Mouse (Mus musculus) embryonic facial prominence, embryonic 14.5 days (tissue): Measurements from ENCODE around the gene Alg3. TPM values are rescaled to one million over a fixed set of nuclear protein-coding genes. Genes with fewer than 3 reads are reported as not detected.

Source experiments
- ATAC-seq: fragments of 200-750 bp; cut with Nextera tagmentation; 2 replicates; pipeline ENCODE4 v1.8.0; 2017; ENCODE audit warnings: low read depth, moderate number of reproducible peaks, moderate TSS enrichment
- DNase-seq: peaks from one replicate; pipeline ENCODE4 v3.0.0-alpha.2; 2015; ENCODE audit warnings: low spot score
- H3K27ac ChIP-seq: fragments of 300-500 bp; sonication (generic); replicated peaks from 2 replicates; pipeline ENCODE4 v1.5.1; 2014; ENCODE audit warnings: low read depth, mild to moderate bottlenecking, low read length, moderate library complexity
- H3K27me3 ChIP-seq: fragments of 300-500 bp; sonication (generic); replicated peaks from 2 replicates; pipeline ENCODE4 v1.6.1; 2014; ENCODE audit warnings: low read length; ENCODE audit not compliant: control insufficient read depth, insufficient read depth
- H3K36me3 ChIP-seq: fragments of 300-500 bp; sonication (generic); 2 replicates; pipeline ENCODE4 v1.6.1; 2014; ENCODE audit warnings: low read length, mixed read lengths; ENCODE audit not compliant: control insufficient read depth, insufficient read depth
- H3K4me1 ChIP-seq: fragments of 300-500 bp; sonication (generic); 2 replicates; pipeline ENCODE4 v1.6.1; 2014; ENCODE audit warnings: antibody characterized with exemption, low read length; ENCODE audit not compliant: control insufficient read depth, insufficient read depth
- H3K4me2 ChIP-seq: fragments of 300-500 bp; sonication (generic); 2 replicates; pipeline ENCODE4 v1.6.1; 2014; ENCODE audit warnings: low read depth, mild to moderate bottlenecking, low read length, moderate library complexity, mixed read lengths
- H3K4me3 ChIP-seq: fragments of 300-500 bp; sonication (generic); 2 replicates; pipeline ENCODE4 v1.5.1; 2014; ENCODE audit warnings: low read depth, mild to moderate bottlenecking, low read length
- H3K9ac ChIP-seq: fragments of 300-500 bp; sonication (generic); 2 replicates; pipeline ENCODE4 v1.6.1; 2014; ENCODE audit warnings: low read depth, mild to moderate bottlenecking, low read length, moderate library complexity, mixed read lengths
- H3K9me3 ChIP-seq: fragments of 300-500 bp; sonication (generic); 2 replicates; pipeline ENCODE4 v1.6.1; 2016; ENCODE audit warnings: low read length; ENCODE audit not compliant: control insufficient read depth
- WGBS: fragments of 180-500 bp; shearing (Covaris S2); extraction: QIAGEN DNeasy Blood & Tissue Kit; methylation state at CpG from one replicate; pipeline ENCODE4 v1.1.7; 2014; 5-methylcytosine and 5-hydroxymethylcytosine counted together
- polyA plus RNA-seq: library from polyadenylated mRNA; unstranded; fragments of >200 nt; fragmentation: Nextera tagmentation; extraction: Ambion mirVana; gene quantifications from 2 replicates; pipeline ENCODE4 v1.2.1, GENCODE M21; 2014

Gene Alg3
- polyA plus RNA-seq, 1 experiment from 2014 or later = 40.2 TPM

DNA sequence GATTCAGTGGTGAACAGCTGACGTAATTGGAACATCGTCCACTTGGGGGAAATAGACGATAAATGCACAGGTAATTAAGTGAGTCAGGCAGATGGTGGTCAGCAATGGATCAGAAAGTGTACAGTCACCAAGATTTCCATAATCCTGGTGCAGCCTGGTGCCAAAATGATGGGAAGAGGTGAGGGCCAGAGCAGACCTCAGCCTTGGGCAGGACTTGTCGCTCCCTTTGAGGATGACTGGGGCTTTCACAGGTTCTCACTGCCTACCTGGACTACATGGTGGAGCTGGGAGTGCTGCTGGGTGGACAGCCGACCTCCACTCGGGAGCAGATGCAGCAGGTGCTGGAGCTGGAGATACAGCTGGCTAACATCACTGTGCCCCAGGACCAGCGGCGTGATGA lies 25.9 kb upstream of the Alg3 start:
- H3K4me1 ChIP-seq = no peaks in the 10 kb centered on the region
- no peak overlapping the region for H3K27ac ChIP-seq
- no peaks in the 10 kb centered on the region for H3K9me3 ChIP-seq
- DNase-seq (no peak), ATAC-seq (no peak)
- no peak overlapping the region for H3K9ac ChIP-seq
- no peak overlapping the region for H3K4me3 ChIP-seq
- no peaks in the 10 kb centered on the region for H3K27me3 ChIP-seq
- 0 out of 2 replicates have a peak, but pooled peaks cover 1% of the 10 kb centered on the region for H3K36me3 ChIP-seq
- H3K4me2 ChIP-seq = no peak overlapping the region
- WGBS = 83% methylated on average over 8 of the region's 8 CpGs

DNA sequence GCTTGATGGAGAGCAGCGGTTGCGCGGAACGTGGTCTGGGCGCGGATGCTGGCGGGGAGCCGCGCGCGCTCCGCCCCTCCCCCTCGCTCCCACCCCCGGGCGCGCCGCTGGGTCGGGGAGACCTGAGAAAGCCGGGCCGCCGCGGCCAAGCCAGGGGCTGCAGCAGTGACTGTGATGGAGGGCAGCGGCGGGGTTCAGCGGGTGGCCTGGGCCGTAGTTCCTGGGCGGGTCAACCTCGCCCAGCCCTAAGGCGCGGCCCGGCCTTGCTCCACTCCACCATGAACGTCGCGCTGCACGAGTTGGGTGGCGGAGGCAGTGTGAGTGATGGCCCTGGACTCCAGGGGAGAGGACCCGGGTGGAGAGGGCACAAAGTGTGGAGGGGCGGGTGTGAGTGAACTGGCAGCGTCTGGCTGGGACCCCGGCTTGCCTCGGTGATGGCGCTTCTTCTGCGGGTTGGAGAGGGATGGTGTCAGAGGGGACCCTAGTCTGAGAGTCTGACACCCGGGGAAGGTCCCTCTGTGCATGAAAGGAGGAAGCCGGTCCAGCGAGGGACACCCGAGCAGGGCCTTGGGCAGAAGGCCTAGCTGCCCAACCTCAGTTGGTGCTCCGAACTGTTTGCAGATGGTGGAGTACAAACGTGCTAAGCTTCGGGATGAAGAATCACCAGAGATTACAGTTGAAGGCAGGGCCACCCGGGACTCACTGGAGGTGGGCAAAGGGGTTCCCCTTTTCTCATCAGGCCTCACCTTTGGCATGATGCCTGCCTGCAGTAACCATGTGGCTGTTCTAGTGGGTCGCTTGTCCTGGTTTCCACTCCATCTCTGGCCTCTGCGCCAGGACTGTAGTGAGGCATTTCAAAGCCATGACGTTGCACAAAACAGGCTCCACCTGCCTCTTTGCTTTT lies 18.4 kb upstream of the Alg3 start, which contains the start of gene Ece2:
TSS of gene Ece2 (plus strand) at position 98 of the 904 bp plus-strand sequence.
- WGBS = 6% methylated on average over 45 of the region's 54 CpGs
- DNase-seq (peak; percentile 11), ATAC-seq (peak; percentile 71)
- Histone ChIP-seq H3K4me3 (peak within 1 kb of the TSS; percentile 57), H3K27me3 (peaks cover 3% of the 10 kb centered on the region; the same call in 1 of the 2 replicates), H3K9ac (peak within 1 kb of the TSS; percentile 78), H3K27ac (no peak within 1 kb of the TSS), H3K4me1 (peaks cover 9% of the 10 kb centered on the region; the same call in 1 of the 2 replicates), H3K36me3 (0 out of 2 replicates have a peak, but pooled peaks cover 3% of the 10 kb centered on the region), H3K4me2 (peak within 1 kb of the TSS; percentile 92), H3K9me3 (no peaks in the 10 kb centered on the region)

DNA sequence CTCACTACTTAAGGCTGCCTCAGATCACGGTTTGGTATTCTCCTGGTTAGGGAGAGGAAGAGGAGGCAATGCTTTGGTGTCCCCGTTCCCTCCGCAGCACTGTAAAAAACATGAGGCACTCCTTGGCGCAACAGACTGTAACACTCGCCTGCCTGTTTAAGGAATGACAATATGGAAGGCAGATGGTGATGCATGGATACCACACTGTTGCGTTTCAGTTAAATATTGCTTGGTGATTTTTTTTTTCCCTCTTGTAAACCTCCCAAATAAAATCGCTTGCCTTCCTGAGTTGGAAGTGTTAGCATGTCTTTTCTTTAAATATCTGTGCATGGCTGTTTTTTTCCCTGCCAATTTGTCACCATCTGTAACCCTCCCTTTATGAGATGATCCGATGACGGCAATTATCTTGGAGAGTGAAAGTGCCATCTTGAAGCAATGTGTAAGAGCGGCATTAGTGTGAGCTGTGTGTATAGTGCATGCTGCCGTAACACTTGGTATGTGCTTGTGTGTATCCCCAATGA lies 17.4 kb upstream of the Alg3 start:
- WGBS = 47% methylated on average over 11 of the region's 11 CpGs
- H3K9ac ChIP-seq = peak overlapping the region; percentile 78; the same call in 1 of the 2 replicates
- H3K36me3 ChIP-seq = 0 out of 2 replicates have a peak, but pooled peaks cover 3% of the 10 kb centered on the region
- H3K27ac ChIP-seq = no peak overlapping the region
- peaks cover 6% of the 10 kb centered on the region; the same call in 1 of the 2 replicates for H3K27me3 ChIP-seq
- no peaks in the 10 kb centered on the region for H3K9me3 ChIP-seq
- peak; percentile 14 for DNase-seq
- H3K4me3 ChIP-seq = peak overlapping the region; percentile 57; the same call in 1 of the 2 replicates
- peaks cover 9% of the 10 kb centered on the region; the same call in 1 of the 2 replicates for H3K4me1 ChIP-seq
- peak overlapping the region; percentile 92 for H3K4me2 ChIP-seq
- no peak for ATAC-seq

DNA sequence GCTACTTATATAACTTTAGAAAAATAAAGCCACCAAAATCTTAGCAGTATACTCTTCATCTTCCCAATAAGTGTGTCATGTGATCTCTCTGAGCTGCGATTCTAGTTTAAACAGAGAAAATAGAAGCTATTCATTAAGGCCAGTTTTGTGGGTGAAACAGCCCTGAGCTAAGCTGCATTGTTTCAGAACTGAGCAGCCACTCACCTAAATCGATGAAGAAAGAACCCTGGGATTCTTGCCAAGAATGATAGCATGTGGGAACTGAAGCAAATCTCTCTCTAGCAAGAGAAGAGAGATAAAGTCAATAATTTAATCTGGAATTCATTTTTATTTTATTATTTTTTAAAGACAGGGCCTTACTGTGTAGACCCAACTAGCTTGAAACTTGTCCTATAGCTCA lies 11.7 kb upstream of the Alg3 start:
- Histone ChIP-seq H3K27ac (no peak overlapping the region), H3K27me3 (peaks cover 31% of the 10 kb centered on the region), H3K36me3 (no peaks in the 10 kb centered on the region), H3K9ac (no peak overlapping the region), H3K4me1 (peaks cover 20% of the 10 kb centered on the region), H3K4me2 (0 out of 2 replicates have a peak overlapping the region, but pooled peaks have one; percentile 99), H3K9me3 (no peaks in the 10 kb centered on the region), H3K4me3 (no peak overlapping the region)
- ATAC-seq (no peak), DNase-seq (no peak)
- WGBS = 52% methylated on average over 2 of the region's 2 CpGs

DNA sequence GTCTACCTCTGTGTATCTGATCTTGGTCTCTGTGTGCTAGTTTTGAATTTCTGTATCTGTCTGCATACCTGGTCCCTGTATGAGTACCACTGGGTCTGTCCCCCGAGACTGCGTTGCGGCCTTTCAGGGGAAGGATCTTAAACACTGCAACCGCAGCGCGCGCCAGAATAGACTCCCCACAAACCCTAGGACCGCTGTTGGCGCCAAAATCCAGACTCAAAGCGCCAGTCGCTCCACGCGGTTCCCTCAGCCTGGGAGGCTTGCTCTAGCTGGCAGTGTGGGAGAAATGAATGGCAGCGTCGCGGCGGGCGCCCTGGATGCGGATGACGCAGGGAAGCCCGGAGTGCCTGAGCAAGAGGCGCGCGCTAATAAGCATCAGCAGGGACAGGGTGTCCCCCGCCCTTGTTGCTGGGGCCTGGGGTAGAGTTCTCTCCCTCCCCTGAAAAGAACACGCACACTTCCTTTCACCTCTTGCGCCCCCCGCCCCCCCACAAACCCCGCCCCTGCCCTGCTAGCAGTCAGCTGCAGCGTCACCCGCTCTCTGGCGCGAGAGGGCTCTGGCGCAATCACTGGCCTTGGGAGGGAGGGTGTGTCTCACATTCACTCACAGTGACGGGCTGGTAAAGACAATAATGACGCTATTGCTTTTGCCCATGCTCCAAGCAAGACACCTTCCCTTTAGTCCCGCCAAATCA lies 10.6 kb upstream of the Alg3 start:
- no peaks in the 10 kb centered on the region for H3K9me3 ChIP-seq
- H3K27me3 ChIP-seq = peaks cover 31% of the 10 kb centered on the region
- peak overlapping the region; percentile 75 for H3K9ac ChIP-seq
- peaks cover 20% of the 10 kb centered on the region for H3K4me1 ChIP-seq
- no peaks in the 10 kb centered on the region for H3K36me3 ChIP-seq
- peak overlapping the region; percentile 36; the same call in 1 of the 2 replicates for H3K27ac ChIP-seq
- DNase-seq (peak; percentile 78), ATAC-seq (peak; percentile 54)
- peak overlapping the region; percentile 99 for H3K4me2 ChIP-seq
- peak overlapping the region; percentile 74 for H3K4me3 ChIP-seq
- under 1% methylated on average over 32 of the region's 37 CpGs for WGBS

DNA sequence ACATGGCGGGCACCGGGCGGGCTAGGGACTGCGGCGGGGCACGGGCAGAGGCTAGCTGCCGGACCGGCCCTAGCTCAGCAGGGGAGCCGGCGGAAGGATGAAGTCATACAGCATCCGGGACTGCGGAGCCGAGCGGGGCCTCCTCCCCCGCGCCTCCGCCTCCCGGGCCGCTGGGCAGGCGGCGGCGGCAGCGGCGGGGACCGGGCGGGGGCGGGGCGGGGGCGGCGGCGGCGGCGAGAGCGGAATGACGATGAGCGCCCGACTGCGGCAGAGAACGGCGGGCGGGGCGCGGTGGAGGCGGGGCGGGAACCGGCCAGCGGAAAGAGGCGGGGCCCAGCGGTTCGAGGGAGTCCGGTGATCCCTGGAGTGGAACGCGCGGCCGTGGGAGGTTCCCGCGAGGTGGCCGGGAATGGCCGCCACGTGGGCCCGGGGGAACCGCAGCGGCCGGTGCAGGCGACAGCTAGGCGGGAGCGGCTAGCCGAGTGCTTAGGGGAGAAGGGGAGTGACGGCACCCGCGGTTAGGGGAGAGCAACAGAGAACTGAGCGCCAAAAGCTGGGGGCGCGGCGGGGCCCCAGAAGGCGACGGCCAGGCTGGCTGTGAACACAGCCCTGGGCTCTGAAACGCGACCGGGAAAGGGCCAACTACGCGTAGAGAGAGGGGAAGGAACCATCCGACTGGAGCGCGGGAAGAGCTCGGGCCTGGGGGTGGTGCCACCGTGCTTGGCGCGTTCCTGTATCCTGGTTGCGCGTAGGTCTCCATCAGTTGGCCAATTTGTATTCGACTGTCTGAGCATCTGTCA lies 9.9 kb upstream of the Alg3 start, which contains the start of gene Camk2n2:
TSS of gene Camk2n2 (minus strand) at position 97 of the 800 bp plus-strand sequence.
- DNase-seq (peak; percentile 40), ATAC-seq (peak; percentile 58)
- Histone ChIP-seq H3K4me2 (peak within 1 kb of the TSS; percentile 99), H3K36me3 (no peaks in the 10 kb centered on the region), H3K27ac (peak within 1 kb of the TSS; percentile 59; the same call in 1 of the 2 replicates), H3K4me3 (peak within 1 kb of the TSS; percentile 74), H3K4me1 (peaks cover 20% of the 10 kb centered on the region), H3K9ac (peak within 1 kb of the TSS; percentile 75), H3K27me3 (peaks cover 31% of the 10 kb centered on the region), H3K9me3 (no peaks in the 10 kb centered on the region)
- WGBS = 2% methylated on average over 36 of the region's 92 CpGs

DNA sequence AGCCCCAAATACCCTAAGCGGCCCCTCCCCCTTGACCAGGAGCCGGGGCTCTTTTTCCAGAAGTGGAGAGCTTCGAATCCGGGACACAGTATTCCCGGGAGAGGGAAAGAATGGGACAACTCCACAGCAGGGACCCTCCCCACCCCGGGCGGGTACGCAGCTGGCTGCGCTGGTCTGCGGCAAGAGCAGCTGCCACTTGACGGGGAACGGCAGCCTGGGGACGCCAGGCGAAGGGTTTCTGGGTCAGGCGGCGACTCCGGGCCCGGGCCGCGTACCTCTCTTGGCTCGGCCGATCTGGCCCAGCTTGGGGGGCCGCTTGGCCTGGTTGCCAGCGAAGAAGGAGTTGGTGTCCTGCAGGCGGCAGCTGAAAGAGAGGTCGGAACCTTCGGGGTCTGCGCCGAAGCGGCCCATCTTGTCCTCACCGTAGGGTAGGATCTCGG lies 9.2 kb upstream of the Alg3 start:
- peak; percentile 28 for DNase-seq
- Histone ChIP-seq H3K36me3 (no peaks in the 10 kb centered on the region), H3K27ac (no peak overlapping the region), H3K27me3 (peaks cover 31% of the 10 kb centered on the region), H3K4me1 (peaks cover 20% of the 10 kb centered on the region), H3K4me2 (peak overlapping the region; percentile 99), H3K9me3 (no peaks in the 10 kb centered on the region), H3K9ac (peak overlapping the region; percentile 75), H3K4me3 (peak overlapping the region; percentile 74)
- WGBS = under 1% methylated on average over 19 of the region's 32 CpGs
- 0 out of 2 replicates have a peak, but pooled peaks have one; percentile 1 for ATAC-seq
